Mouse (Mus musculus): ENCODE measurements at regions not wholly inside any gene's neighbourhood (a gene's known extent, or its start where the extent isn't known, plus 50 kb on each side); places are given as distances from the start of the nearest gene placed in this dataset.

- Histone ChIP-seq H3K27ac (ENCODE audit: low read length) (no peak overlapping the region), H3K36me3 (ENCODE audit: insufficient read depth, low read length) (no peaks in the 10 kb centered on the region), H3K4me1 (ENCODE audit: insufficient read depth, low read depth, low read length) (no peaks in the 10 kb centered on the region), H3K4me2 (replicated peaks; ENCODE audit: low read depth, low read length) (no peak overlapping the region), H3K27me3 (replicated peaks; ENCODE audit: insufficient read depth, low read length) (no peaks in the 10 kb centered on the region), H3K9ac (replicated peaks; ENCODE audit: low read depth) (no peak overlapping the region), H3K4me3 (ENCODE audit: low read depth, low read length) (no peak overlapping the region), H3K9me3 (ENCODE audit: low read length) (no peaks in the 10 kb centered on the region)
- WGBS: 48% methylated on average over 1 of the region's 1 CpGs
- TF ChIP-seq EP300 (IDR thresholded peaks at IDR 0.05) (no peak), CTCF (IDR thresholded peaks at IDR 0.05) (no peak)
- DNase-seq (ENCODE audit: low spot score) (no peak), ATAC-seq (no peak)
These were observed 222.7 kb upstream of the Zeb2 start for GRCm38 (mm10) chr2:45339866-45340265.

GRCm38 (mm10) chr2:45338809-45339208 is 221.6 kb upstream of the Zeb2 start:
- Histone ChIP-seq H3K4me1 (ENCODE audit: insufficient read depth, low read depth, low read length) (no peaks in the 10 kb centered on the region), H3K9ac (replicated peaks; ENCODE audit: low read depth) (no peak overlapping the region), H3K4me2 (replicated peaks; ENCODE audit: low read depth, low read length) (no peak overlapping the region), H3K36me3 (ENCODE audit: insufficient read depth, low read length) (no peaks in the 10 kb centered on the region), H3K27ac (ENCODE audit: low read length) (no peak overlapping the region), H3K9me3 (ENCODE audit: low read length) (no peaks in the 10 kb centered on the region), H3K4me3 (ENCODE audit: low read depth, low read length) (no peak overlapping the region), H3K27me3 (replicated peaks; ENCODE audit: insufficient read depth, low read length) (no peaks in the 10 kb centered on the region)
- no peak for ATAC-seq
- DNase-seq (ENCODE audit: low spot score): no peak
- TF ChIP-seq EP300 (IDR thresholded peaks at IDR 0.05) (no peak), CTCF (IDR thresholded peaks at IDR 0.05) (no peak)

GRCm38 (mm10) chr2:45316945-45317565 is 199.9 kb upstream of the Zeb2 start:
- DNase-seq (ENCODE audit: low spot score): no peak
- no peaks in the 10 kb centered on the region for H3K9me3 ChIP-seq (ENCODE audit: low read length)
- no peak overlapping the region for H3K27ac ChIP-seq (ENCODE audit: low read length)
- no peak for ATAC-seq
- H3K27me3 ChIP-seq (replicated peaks; ENCODE audit: insufficient read depth, low read length): no peaks in the 10 kb centered on the region
- H3K4me1 ChIP-seq (ENCODE audit: insufficient read depth, low read depth, low read length): no peaks in the 10 kb centered on the region
- no peaks in the 10 kb centered on the region for H3K36me3 ChIP-seq (ENCODE audit: insufficient read depth, low read length)
- TF ChIP-seq EP300 (IDR thresholded peaks at IDR 0.05): no peak
- no peak for TF ChIP-seq CTCF (IDR thresholded peaks at IDR 0.05)
- H3K4me3 ChIP-seq (ENCODE audit: low read depth, low read length): no peak overlapping the region
- H3K4me2 ChIP-seq (replicated peaks; ENCODE audit: low read depth, low read length): no peak overlapping the region
- 82% methylated on average over 4 of the region's 4 CpGs for WGBS
- no peak overlapping the region for H3K9ac ChIP-seq (replicated peaks; ENCODE audit: low read depth)

GRCm38 (mm10) chr2:45287530-45288009 is 170.4 kb upstream of the Zeb2 start:
- Histone ChIP-seq H3K4me2 (replicated peaks; ENCODE audit: low read depth, low read length) (no peak overlapping the region), H3K27ac (ENCODE audit: low read length) (no peak overlapping the region), H3K4me1 (ENCODE audit: insufficient read depth, low read depth, low read length) (no peaks in the 10 kb centered on the region), H3K4me3 (ENCODE audit: low read depth, low read length) (no peak overlapping the region), H3K27me3 (replicated peaks; ENCODE audit: insufficient read depth, low read length) (no peaks in the 10 kb centered on the region), H3K9me3 (ENCODE audit: low read length) (no peaks in the 10 kb centered on the region), H3K9ac (replicated peaks; ENCODE audit: low read depth) (no peak overlapping the region), H3K36me3 (ENCODE audit: insufficient read depth, low read length) (no peaks in the 10 kb centered on the region)
- TF ChIP-seq CTCF (IDR thresholded peaks at IDR 0.05): no peak
- TF ChIP-seq EP300 (IDR thresholded peaks at IDR 0.05): no peak
- WGBS: 60% methylated on average over 7 of the region's 7 CpGs
- ATAC-seq (no peak), DNase-seq (ENCODE audit: low spot score) (no peak)

GRCm38 (mm10) chr2:45283811-45284210 is 166.6 kb upstream of the Zeb2 start:
- H3K4me1 ChIP-seq (ENCODE audit: insufficient read depth, low read depth, low read length): no peaks in the 10 kb centered on the region
- no peak for ATAC-seq
- no peak overlapping the region for H3K27ac ChIP-seq (ENCODE audit: low read length)
- no peak overlapping the region for H3K9ac ChIP-seq (replicated peaks; ENCODE audit: low read depth)
- H3K4me3 ChIP-seq (ENCODE audit: low read depth, low read length): no peak overlapping the region
- no peaks in the 10 kb centered on the region for H3K27me3 ChIP-seq (replicated peaks; ENCODE audit: insufficient read depth, low read length)
- H3K9me3 ChIP-seq (ENCODE audit: low read length): no peaks in the 10 kb centered on the region
- no peak for DNase-seq (ENCODE audit: low spot score)
- H3K4me2 ChIP-seq (replicated peaks; ENCODE audit: low read depth, low read length): no peak overlapping the region
- no peaks in the 10 kb centered on the region for H3K36me3 ChIP-seq (ENCODE audit: insufficient read depth, low read length)
- TF ChIP-seq CTCF (IDR thresholded peaks at IDR 0.05) (no peak), EP300 (IDR thresholded peaks at IDR 0.05) (no peak)

GRCm38 (mm10) chr2:45279490-45279889 is 162.3 kb upstream of the Zeb2 start:
- Histone ChIP-seq H3K4me3 (ENCODE audit: low read depth, low read length) (no peak overlapping the region), H3K27me3 (replicated peaks; ENCODE audit: insufficient read depth, low read length) (no peaks in the 10 kb centered on the region), H3K36me3 (ENCODE audit: insufficient read depth, low read length) (no peaks in the 10 kb centered on the region), H3K27ac (ENCODE audit: low read length) (no peak overlapping the region), H3K9me3 (ENCODE audit: low read length) (no peaks in the 10 kb centered on the region), H3K4me1 (ENCODE audit: insufficient read depth, low read depth, low read length) (no peaks in the 10 kb centered on the region), H3K9ac (replicated peaks; ENCODE audit: low read depth) (no peak overlapping the region), H3K4me2 (replicated peaks; ENCODE audit: low read depth, low read length) (no peak overlapping the region)
- WGBS: 70% methylated on average over 4 of the region's 4 CpGs
- DNase-seq (ENCODE audit: low spot score) (peak; percentile 28), ATAC-seq (peak; percentile 50; the same call in 1 of the 2 replicates)
- no peak for TF ChIP-seq EP300 (IDR thresholded peaks at IDR 0.05)

GRCm38 (mm10) chr2:45277602-45278001 is 160.4 kb upstream of the Zeb2 start:
- TF ChIP-seq EP300 (IDR thresholded peaks at IDR 0.05) (no peak), CTCF (IDR thresholded peaks at IDR 0.05) (no peak)
- WGBS: 96% methylated on average over 2 of the region's 2 CpGs
- peak; percentile 25 for DNase-seq (ENCODE audit: low spot score)
- no peak for ATAC-seq
- no peaks in the 10 kb centered on the region for H3K4me1 ChIP-seq (ENCODE audit: insufficient read depth, low read depth, low read length)
- no peak overlapping the region for H3K4me2 ChIP-seq (replicated peaks; ENCODE audit: low read depth, low read length)
- no peaks in the 10 kb centered on the region for H3K9me3 ChIP-seq (ENCODE audit: low read length)
- H3K27ac ChIP-seq (ENCODE audit: low read length): no peak overlapping the region
- no peak overlapping the region for H3K9ac ChIP-seq (replicated peaks; ENCODE audit: low read depth)
- H3K27me3 ChIP-seq (replicated peaks; ENCODE audit: insufficient read depth, low read length): no peaks in the 10 kb centered on the region
- H3K36me3 ChIP-seq (ENCODE audit: insufficient read depth, low read length): no peaks in the 10 kb centered on the region
- no peak overlapping the region for H3K4me3 ChIP-seq (ENCODE audit: low read depth, low read length)

Data from lung, postnatal 0 days (tissue).